Mouse (Mus musculus): ENCODE results near the gene Klf3. TPM values are rescaled to one million over a fixed set of nuclear protein-coding genes. Genes with fewer than 3 reads are reported as not detected.

The Klf3 gene
- polyA plus RNA-seq, 1 experiment from 2014 or later: 63.1 TPM

GRCm38 (mm10) chr5:64803720-64804462 is 703 bp downstream of the Klf3 start:
- WGBS: under 1% methylated on average over 69 of the region's 69 CpGs

GRCm38 (mm10) chr5:64805131-64805872 is 2.1 kb downstream of the Klf3 start:
- H3K36me3 ChIP-seq: peaks cover 31% of the 10 kb centered on the region
- peak overlapping the region; percentile 97 for H3K4me3 ChIP-seq
- peaks cover 2% of the 10 kb centered on the region; the same call in 1 of the 2 replicates for H3K9me3 ChIP-seq (replicated peaks)
- H3K27ac ChIP-seq (replicated peaks): peak overlapping the region; percentile 99
- peak; percentile 33 for DNase-seq (ENCODE audit: low spot score)
- peaks cover 71% of the 10 kb centered on the region for H3K4me1 ChIP-seq
- WGBS: 3% methylated on average over 7 of the region's 7 CpGs
- H3K27me3 ChIP-seq (ENCODE audit: low read depth, poor library complexity, severe bottlenecking): no peaks in the 10 kb centered on the region

More at GRCm38 (mm10) chr5:64803720-64804462, 703 bp downstream of the Klf3 start:
- Histone ChIP-seq H3K27ac (replicated peaks) (peak overlapping the region; percentile 99), H3K4me1 (peaks cover 57% of the 10 kb centered on the region), H3K27me3 (ENCODE audit: low read depth, poor library complexity, severe bottlenecking) (no peaks in the 10 kb centered on the region), H3K9me3 (replicated peaks) (peaks cover 12% of the 10 kb centered on the region), H3K4me3 (peak overlapping the region; percentile 97), H3K36me3 (peaks cover 20% of the 10 kb centered on the region)
- DNase-seq (ENCODE audit: low spot score): peak; percentile 79

GRCm38 (mm10) chr5:64805873-64806505 is 2.8 kb downstream of the Klf3 start:
- peak overlapping the region; percentile 97 for H3K4me3 ChIP-seq
- H3K27me3 ChIP-seq (ENCODE audit: low read depth, poor library complexity, severe bottlenecking): no peaks in the 10 kb centered on the region
- DNase-seq (ENCODE audit: low spot score): peak; percentile 71
- no peaks in the 10 kb centered on the region for H3K9me3 ChIP-seq (replicated peaks)
- WGBS: 2% methylated on average over 7 of the region's 7 CpGs
- H3K27ac ChIP-seq (replicated peaks): peak overlapping the region; percentile 99
- H3K4me1 ChIP-seq: peaks cover 78% of the 10 kb centered on the region
- H3K36me3 ChIP-seq: peaks cover 28% of the 10 kb centered on the region

GRCm38 (mm10) chr5:64806600-64806999 is 3.4 kb downstream of the Klf3 start:
- Histone ChIP-seq H3K4me3 (peak overlapping the region; percentile 97), H3K27ac (replicated peaks) (peak overlapping the region; percentile 99), H3K36me3 (peaks cover 28% of the 10 kb centered on the region), H3K9me3 (replicated peaks) (no peaks in the 10 kb centered on the region), H3K4me1 (peaks cover 81% of the 10 kb centered on the region), H3K27me3 (ENCODE audit: low read depth, poor library complexity, severe bottlenecking) (no peaks in the 10 kb centered on the region)
- no peak for DNase-seq (ENCODE audit: low spot score)
- WGBS: 18% methylated on average over 2 of the region's 2 CpGs

- 65% methylated on average over 3 of the region's 3 CpGs for WGBS
- no peaks in the 10 kb centered on the region for H3K27me3 ChIP-seq (ENCODE audit: low read depth, poor library complexity, severe bottlenecking)
- H3K27ac ChIP-seq (replicated peaks): peak overlapping the region; percentile 99
- no peaks in the 10 kb centered on the region for H3K9me3 ChIP-seq (replicated peaks)
- DNase-seq (ENCODE audit: low spot score): no peak
- H3K4me3 ChIP-seq: peak overlapping the region; percentile 97
- peaks cover 28% of the 10 kb centered on the region for H3K36me3 ChIP-seq
- peaks cover 81% of the 10 kb centered on the region for H3K4me1 ChIP-seq
Observed at GRCm38 (mm10) chr5:64807159-64807558, 4.0 kb downstream of the Klf3 start.

GRCm38 (mm10) chr5:64807603-64808002 is 4.4 kb downstream of the Klf3 start:
- Histone ChIP-seq H3K27me3 (ENCODE audit: low read depth, poor library complexity, severe bottlenecking) (no peaks in the 10 kb centered on the region), H3K36me3 (peaks cover 28% of the 10 kb centered on the region), H3K9me3 (replicated peaks) (no peaks in the 10 kb centered on the region), H3K4me1 (peaks cover 81% of the 10 kb centered on the region), H3K4me3 (peak overlapping the region; percentile 97; the same call in 1 of the 2 replicates), H3K27ac (replicated peaks) (peak overlapping the region; percentile 99; the same call in 1 of the 2 replicates)
- 76% methylated on average over 4 of the region's 4 CpGs for WGBS
- no peak for DNase-seq (ENCODE audit: low spot score)

GRCm38 (mm10) chr5:64808106-64809010 is 5.2 kb downstream of the Klf3 start:
- Histone ChIP-seq H3K4me1 (peaks cover 85% of the 10 kb centered on the region), H3K4me3 (peak overlapping the region; percentile 97; the same call in 1 of the 2 replicates), H3K27me3 (ENCODE audit: low read depth, poor library complexity, severe bottlenecking) (no peaks in the 10 kb centered on the region), H3K9me3 (replicated peaks) (no peaks in the 10 kb centered on the region), H3K27ac (replicated peaks) (peak overlapping the region; percentile 99), H3K36me3 (peaks cover 28% of the 10 kb centered on the region)
- 75% methylated on average over 24 of the region's 24 CpGs for WGBS
- DNase-seq (ENCODE audit: low spot score): no peak

- Histone ChIP-seq H3K27ac (replicated peaks) (peak overlapping the region; percentile 95; the same call in 1 of the 2 replicates), H3K4me3 (no peak overlapping the region), H3K9me3 (replicated peaks) (no peaks in the 10 kb centered on the region), H3K4me1 (peaks cover 90% of the 10 kb centered on the region), H3K36me3 (peaks cover 28% of the 10 kb centered on the region), H3K27me3 (ENCODE audit: low read depth, poor library complexity, severe bottlenecking) (no peaks in the 10 kb centered on the region)
- DNase-seq (ENCODE audit: low spot score): no peak
- WGBS: 93% methylated on average over 7 of the region's 7 CpGs
Observed at GRCm38 (mm10) chr5:64809257-64809656, 6.1 kb downstream of the Klf3 start.

GRCm38 (mm10) chr5:64809864-64810263 is 6.7 kb downstream of the Klf3 start:
- no peaks in the 10 kb centered on the region for H3K9me3 ChIP-seq (replicated peaks)
- no peak for DNase-seq (ENCODE audit: low spot score)
- no peak overlapping the region for H3K4me3 ChIP-seq
- no peaks in the 10 kb centered on the region for H3K27me3 ChIP-seq (ENCODE audit: low read depth, poor library complexity, severe bottlenecking)
- peaks cover 90% of the 10 kb centered on the region for H3K4me1 ChIP-seq
- 84% methylated on average over 11 of the region's 11 CpGs for WGBS
- peak overlapping the region; percentile 95 for H3K27ac ChIP-seq (replicated peaks)
- peaks cover 28% of the 10 kb centered on the region for H3K36me3 ChIP-seq

GRCm38 (mm10) chr5:64810860-64811499 is 7.8 kb downstream of the Klf3 start:
- 1% methylated on average over 9 of the region's 9 CpGs for WGBS
- Histone ChIP-seq H3K27ac (replicated peaks) (peak overlapping the region; percentile 95), H3K4me1 (peaks cover 85% of the 10 kb centered on the region), H3K9me3 (replicated peaks) (no peaks in the 10 kb centered on the region), H3K36me3 (peaks cover 39% of the 10 kb centered on the region), H3K27me3 (ENCODE audit: low read depth, poor library complexity, severe bottlenecking) (no peaks in the 10 kb centered on the region), H3K4me3 (peak overlapping the region; percentile 46)
- DNase-seq (ENCODE audit: low spot score): peak; percentile 88

- peak overlapping the region; percentile 95 for H3K27ac ChIP-seq (replicated peaks)
- H3K4me3 ChIP-seq: peak overlapping the region; percentile 46
- 3% methylated on average over 14 of the region's 14 CpGs for WGBS
- peaks cover 79% of the 10 kb centered on the region for H3K4me1 ChIP-seq
- no peaks in the 10 kb centered on the region for H3K27me3 ChIP-seq (ENCODE audit: low read depth, poor library complexity, severe bottlenecking)
- H3K9me3 ChIP-seq (replicated peaks): no peaks in the 10 kb centered on the region
- peak; percentile 55 for DNase-seq (ENCODE audit: low spot score)
- peaks cover 45% of the 10 kb centered on the region for H3K36me3 ChIP-seq
Observed at GRCm38 (mm10) chr5:64811500-64812123, 8.4 kb downstream of the Klf3 start.
